Mouse (Mus musculus) WW6 (cell line): ENCODE data around the gene Rab31.
A peak's percentile ranks its signal among the peaks of the same experiment; 100 is the strongest.

ENCODE experiments used
- DNase-seq: peaks from one replicate; pipeline ENCODE4 v3.0.0-alpha.2; 2013; ENCODE audit warnings: low read depth, low spot score

The Rab31 gene

DNA sequence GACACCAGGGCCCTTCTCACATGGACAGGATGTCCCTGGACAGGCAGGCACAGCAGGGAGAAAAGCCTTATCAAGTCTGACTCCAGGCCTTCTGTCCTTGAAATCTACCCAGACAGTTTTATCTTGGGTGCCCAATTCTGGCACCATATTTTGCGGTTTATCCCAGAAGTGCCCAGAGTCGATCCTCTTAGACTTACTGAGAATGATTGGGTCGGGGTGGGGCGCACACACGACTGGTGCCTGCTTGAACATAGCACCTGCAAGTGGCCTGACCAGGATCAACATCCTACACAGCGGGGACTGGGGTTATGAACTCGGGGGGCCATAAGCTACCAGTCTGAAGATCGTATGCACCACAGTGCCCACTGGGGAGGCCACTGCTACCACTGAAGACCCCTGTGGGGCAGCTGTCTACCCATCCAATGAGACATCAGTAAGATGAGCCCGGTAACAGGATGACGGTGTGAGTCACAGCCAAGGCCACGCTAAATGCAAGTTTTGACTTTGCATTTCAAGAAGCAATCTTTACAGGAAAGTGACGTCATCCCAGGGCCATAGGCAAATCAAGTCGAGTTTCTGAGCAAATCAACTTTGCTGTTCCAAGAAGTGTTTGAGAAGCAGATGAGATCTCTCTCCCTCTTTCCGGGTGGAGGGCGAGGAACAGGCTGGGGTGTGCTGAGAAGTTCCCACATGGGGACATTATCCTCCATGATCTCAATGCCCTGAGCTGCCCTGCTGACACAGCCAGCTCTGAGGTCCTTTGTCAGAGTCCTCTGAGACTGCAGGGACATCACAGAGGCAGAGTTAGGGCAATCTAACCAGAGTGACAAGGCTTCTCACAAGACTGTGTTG is 32.5 kb downstream of the Rab31 start:
- no peak for DNase-seq

DNA sequence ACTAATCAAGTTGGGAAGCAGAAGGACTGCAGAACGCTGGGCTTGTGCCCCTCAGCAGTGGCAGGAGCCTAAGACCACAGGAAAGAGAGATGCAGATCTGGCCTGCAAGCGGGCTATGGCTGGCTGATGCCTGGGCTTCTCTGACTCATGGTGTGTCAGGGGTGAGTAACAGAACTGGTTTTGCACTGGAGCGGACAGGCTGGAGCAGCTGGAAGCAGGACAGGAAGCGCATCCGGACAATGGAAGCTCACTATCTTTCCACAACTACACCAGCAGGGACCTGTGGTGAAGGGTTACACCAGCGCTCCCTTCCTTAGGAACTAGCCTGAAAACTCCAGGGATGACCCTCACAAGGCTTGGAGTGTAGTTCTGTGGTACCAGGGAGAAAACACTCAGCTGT is 34.9 kb downstream of the Rab31 start:
- DNase-seq, result no peak

- DNase-seq, result no peak
Observed at GRCm38 (mm10) chr17:65737175-65737574, 35.4 kb downstream of the Rab31 start.

DNA sequence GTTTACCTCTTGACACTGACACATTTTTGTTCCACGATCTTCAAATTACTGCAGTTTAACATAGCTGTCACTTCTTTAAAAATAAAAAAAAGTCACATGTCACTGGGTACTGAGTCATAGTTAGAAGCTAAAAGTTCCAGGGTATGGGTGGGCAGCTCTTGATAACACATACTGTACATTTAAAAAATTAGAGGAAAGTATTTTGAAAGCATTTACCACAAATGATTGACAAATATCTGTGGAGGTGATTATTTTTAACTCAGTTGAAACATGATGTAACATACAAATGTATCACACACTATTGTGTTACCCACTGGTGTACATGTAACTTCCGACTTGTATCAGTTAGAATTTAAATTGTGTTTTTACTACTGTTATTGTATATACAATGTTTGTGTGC is 37.5 kb downstream of the Rab31 start:
- no peak for DNase-seq

GRCm38 (mm10) chr17:65732666-65733065 is 39.9 kb downstream of the Rab31 start:
- no peak for DNase-seq

- no peak for DNase-seq
Observed at GRCm38 (mm10) chr17:65731710-65732109, 40.8 kb downstream of the Rab31 start.

DNA sequence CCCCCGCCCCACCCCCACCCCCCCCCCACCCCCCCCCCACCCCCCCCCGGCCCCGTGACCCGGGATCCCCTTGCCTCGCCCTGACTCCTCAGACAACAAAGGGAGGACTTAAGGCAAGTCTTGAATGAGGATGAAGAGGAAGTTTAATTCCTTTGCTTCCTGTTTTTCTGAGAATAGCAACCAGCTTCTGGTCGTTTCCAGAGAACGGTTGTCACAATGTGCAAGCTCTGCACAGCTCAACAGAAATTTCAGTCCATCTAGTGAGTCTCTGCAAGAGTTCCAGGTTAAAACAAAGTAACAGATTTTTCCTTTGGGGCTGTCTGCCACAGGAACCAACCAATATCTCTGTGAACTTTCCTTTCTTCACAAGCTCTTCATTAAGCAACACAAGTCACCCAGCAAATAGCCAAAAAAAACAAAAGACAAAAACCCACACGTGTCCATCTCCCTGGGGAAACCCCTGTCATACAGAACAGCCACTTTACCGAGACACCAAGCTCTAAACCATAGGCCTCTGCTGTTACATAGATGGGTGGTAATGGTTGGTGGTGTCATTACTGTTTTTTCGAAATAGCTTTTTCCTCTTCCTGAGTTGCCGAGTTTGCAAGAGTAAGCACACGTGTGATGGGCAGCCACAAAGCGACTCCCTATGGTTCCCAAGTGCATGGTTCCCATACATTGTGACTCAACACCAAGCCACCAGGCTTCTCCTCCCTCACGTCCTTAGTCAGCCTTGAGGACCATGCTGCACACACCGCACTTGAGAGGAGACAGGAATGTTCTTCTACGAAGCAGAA is 42.4 kb downstream of the Rab31 start:
- no peak for DNase-seq

DNA sequence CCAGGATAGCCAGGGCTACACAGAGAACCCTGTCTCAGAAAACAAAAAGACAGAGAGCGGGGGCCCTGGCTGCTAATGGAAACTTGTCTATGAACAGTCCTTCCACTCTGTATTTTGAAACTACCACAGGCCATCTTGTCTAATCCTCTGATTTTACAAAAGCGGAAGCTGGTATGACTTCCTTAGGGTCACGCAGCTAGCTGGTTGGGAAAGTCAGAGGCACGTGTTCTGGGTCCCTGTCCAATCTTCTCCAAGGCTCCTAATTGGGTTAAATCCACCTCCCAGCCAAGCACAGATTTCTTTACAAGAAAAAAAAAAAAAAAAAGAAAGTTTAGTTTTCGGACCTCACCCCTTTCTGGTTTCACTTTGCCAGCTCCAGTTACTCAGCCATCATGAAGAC is 45.8 kb downstream of the Rab31 start:
- DNase-seq, result no peak

DNA sequence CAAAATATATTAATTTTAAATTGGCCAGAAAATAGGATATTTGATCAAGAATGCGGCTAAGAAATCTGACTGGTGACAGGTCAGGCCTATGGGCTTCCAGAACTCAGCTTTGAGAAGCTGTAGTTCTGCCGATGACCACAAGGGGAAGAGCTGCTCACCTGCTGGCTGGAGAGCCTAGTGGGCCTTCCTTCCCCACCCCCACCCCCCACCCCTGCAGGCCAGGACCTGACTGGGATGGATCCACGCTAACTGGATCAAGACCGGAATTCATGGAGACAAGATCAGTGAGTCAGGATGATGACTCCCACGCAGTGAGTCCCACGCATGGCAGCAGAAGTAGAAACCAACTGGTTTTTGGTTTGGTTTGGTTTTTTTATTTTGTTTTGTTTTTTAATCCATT is 46.3 kb downstream of the Rab31 start:
- DNase-seq, result peak; percentile 65

GRCm38 (mm10) chr17:65725814-65726213 is 46.7 kb downstream of the Rab31 start:
- no peak for DNase-seq

GRCm38 (mm10) chr17:65725381-65725780 is 47.2 kb downstream of the Rab31 start:
- DNase-seq, result no peak

DNA sequence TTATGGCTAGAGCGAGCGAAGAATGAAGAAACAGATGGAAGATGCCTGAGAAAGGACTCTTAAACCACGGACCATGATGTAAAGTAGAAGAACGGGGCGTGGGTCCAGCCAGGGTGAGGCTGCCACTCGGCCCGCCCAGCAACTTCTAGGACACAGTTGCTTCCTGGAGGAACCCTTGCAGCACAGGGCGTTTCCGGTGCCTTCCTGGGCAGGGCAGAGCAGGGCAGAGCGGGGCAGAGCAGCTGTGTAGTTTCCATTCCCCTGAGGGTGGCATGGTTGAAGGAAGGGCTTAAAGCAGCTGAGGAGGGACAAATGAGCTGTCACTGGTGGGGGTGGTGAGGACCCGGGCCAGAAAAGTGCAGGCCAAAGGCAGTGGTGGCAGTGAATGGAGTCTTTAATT is 48.3 kb downstream of the Rab31 start:
- no peak for DNase-seq

- no peak for DNase-seq
Observed at GRCm38 (mm10) chr17:65723633-65724032, 48.9 kb downstream of the Rab31 start.

DNA sequence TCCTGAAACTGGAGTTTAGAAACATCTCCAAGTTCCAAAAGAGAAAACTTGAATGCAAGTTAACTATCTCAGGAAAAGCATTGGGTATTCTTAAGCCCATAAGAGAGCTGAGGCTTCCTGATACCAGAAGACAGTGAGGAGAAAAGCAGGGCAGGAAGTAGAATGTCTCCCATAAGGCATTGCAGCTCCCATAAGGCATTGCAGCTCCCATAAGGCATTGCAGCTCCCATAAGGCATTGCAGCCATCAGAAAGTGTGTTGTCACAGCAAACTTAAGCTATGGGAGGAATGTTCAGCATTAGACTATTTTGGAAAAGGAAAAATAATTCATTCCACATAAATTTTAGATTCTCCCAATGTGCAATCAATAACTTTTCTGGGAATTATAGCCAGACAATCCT is 51.2 kb downstream of the Rab31 start:
- DNase-seq, result no peak

DNA sequence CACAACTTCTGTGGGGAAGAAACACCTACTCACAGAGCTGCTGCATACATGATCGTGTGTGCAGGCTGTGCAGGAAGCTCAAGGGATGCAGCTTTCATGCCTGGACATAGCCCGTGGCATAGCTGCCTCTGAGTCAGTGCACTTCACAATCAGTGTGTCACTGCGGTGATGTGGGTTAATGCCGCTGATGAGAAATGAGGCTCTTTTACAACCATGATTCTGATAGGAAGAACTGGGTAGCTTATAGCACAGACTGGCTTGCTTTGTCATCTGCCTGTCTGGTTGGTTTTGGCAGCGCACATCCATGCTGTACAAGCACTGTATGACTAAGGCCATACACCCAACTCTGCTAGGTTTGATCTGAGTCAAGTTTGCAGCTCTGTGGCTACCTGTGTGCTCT is 52.7 kb downstream of the Rab31 start:
- no peak for DNase-seq

DNA sequence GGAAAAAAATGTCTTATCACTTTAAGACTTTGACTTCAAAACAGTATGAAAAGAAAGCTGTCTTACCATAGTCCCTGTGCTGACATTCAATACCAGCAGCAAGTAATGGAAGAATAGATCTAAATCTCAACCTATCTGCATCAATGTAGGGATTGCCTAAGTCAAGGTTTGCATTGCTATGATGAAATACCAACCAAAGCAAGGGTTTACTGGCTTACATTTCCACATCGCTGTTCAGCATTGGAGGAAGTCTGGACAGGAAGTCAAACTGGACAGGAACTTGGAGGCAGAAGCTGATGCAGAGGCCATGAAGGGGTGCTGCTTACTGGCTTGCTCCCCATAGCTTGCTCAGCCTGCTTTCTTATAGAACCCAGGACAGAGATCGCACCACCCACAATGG is 54.0 kb downstream of the Rab31 start:
- no peak for DNase-seq

GRCm38 (mm10) chr17:65717658-65718199 is 54.8 kb downstream of the Rab31 start:
- no peak for DNase-seq

DNA sequence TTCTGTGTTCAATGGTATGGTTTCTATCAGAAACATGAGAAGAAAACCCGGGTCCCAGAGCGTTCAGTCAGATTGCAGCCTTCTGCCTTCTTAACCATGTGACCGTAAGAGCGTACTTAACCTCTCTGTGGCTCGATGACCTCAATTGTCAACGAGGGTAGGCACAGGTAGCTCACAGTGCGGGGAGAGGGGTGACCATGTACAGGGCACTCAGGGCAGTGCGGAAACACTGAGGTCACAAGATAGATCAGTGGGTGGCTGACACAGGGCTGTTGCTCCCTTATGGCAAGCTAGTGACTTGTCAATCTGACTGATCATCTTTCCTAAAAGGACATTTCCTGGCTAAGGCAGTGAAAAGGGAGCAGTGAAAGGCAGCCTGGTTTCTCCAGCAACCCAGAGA is 58.5 kb downstream of the Rab31 start:
- DNase-seq, result no peak

GRCm38 (mm10) chr17:65712861-65713535 is 59.6 kb downstream of the Rab31 start:
- DNase-seq, result no peak

DNA sequence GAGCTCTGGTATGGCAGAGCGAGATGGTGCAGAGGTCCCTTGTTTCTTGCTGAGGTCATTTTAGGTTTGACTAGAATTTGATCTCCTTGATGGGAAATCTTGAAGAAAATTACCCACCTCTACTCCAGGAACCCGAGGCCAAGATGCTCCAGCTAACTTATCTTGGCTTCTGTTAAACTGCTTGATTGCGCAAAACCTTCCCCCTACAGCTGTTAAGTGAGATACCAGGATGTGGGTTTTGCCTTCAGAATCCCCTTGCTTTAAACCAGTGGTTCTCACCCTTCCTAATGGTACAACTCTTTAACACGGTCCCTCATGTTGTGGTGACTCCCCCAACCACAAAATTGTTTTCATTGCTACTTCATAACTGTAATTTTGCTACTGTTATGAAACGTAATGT is 60.8 kb downstream of the Rab31 start:
- DNase-seq, result no peak

- DNase-seq, result no peak
Observed at GRCm38 (mm10) chr17:65710576-65710975, 62.0 kb downstream of the Rab31 start.

DNA sequence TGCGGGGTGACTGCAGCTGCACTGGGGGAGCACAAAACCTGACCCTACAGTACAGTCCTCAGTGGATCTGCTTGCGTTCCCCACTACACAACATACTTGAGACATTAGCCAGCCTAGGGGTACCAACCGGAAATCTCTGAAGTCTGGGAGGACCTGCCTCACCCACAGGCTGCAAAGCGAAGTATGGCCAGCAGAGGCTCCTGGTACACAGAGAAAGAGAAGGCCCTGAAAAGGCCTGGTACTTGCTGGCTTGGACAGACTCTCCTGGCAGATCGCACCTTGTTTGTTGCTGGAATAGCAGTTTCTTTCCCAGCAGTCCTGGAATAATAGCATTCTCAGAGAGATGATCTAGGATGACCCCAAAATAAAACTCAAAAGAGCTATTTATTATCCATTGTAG is 66.3 kb downstream of the Rab31 start:
- DNase-seq, result no peak
